ENCODE assay signal across 8 mouse cellular contexts in the genomic region with DNA sequence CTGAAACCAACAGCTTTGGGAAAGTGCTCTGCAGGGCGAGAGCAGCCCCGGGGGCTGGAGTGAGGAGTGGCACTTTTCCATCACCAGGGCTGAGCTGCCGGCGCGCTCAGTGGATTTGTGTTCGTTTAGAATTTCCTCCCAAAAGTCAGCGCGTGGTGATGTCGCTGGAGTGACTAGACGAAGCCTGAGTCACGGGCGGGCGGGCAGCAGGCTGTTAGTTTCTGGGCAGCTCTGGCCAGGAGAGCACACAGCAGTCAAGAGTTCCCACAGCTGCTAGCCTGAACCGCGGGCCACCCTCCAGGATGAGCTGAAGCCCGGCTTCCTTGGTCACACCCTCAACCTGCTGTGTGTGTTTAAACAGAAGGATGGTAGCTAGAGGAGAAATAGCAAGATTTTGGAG. TPM values are rescaled to one million over a fixed set of nuclear protein-coding genes. Genes with fewer than 3 reads are reported as not detected.
A peak's percentile ranks its signal among the peaks of the same experiment; 100 is the strongest.
DNase-seq lines count a peak whose midpoint lies in the region; ATAC-seq lines count a peak whose summit lies in the region.

No protein-coding gene starts in this region.

- ATAC-seq in embryonic facial prominence, embryonic 11.5 days (replicated peaks; ENCODE audit: insufficient number of reproducible peaks, low FRiP score, low TSS enrichment, low read depth): no peak
- ATAC-seq in heart, embryonic 13.5 days (ENCODE audit: extremely low read depth, insufficient number of reproducible peaks, low FRiP score, low TSS enrichment): no peak
- no peak for ATAC-seq in stomach, embryonic 16.5 days (ENCODE audit: insufficient read depth, low FRiP score)

- H3K4me1 ChIP-seq in embryonic facial prominence, embryonic 11.5 days (ENCODE audit: control insufficient read depth, insufficient read depth, low read length): peaks cover 11% of the 10 kb centered on the region
- H3K4me1 ChIP-seq in heart, embryonic 13.5 days: peaks cover 74% of the 10 kb centered on the region
- H3K4me1 ChIP-seq in stomach, embryonic 16.5 days (ENCODE audit: control insufficient read depth, insufficient read depth, low read length): peaks cover 38% of the 10 kb centered on the region

- H3K4me3 ChIP-seq in embryonic facial prominence, embryonic 11.5 days (ENCODE audit: low read depth, low read length): no peak overlapping the region
- H3K4me3 ChIP-seq in heart, embryonic 13.5 days: peak overlapping the region; percentile 52
- H3K4me3 ChIP-seq in macrophage (ENCODE audit: inconsistent target): peak overlapping the region; percentile 3; the same call in 1 of the 2 replicates
- H3K4me3 ChIP-seq in stomach, embryonic 16.5 days (replicated peaks; ENCODE audit: low read length): peak overlapping the region; percentile 31

- 0 out of 2 replicates have a peak overlapping the region, but pooled peaks have one; percentile 29 for H3K9ac ChIP-seq in embryonic facial prominence, embryonic 11.5 days (replicated peaks; ENCODE audit: low read length)
- peak overlapping the region; percentile 82 for H3K9ac ChIP-seq in heart, embryonic 13.5 days
- H3K9ac ChIP-seq in stomach, embryonic 16.5 days (ENCODE audit: low read length): peak overlapping the region; percentile 59

- no peaks in the 10 kb centered on the region for H3K27me3 ChIP-seq in embryonic facial prominence, embryonic 11.5 days (ENCODE audit: control insufficient read depth, insufficient read depth, low read length)
- no peaks in the 10 kb centered on the region for H3K27me3 ChIP-seq in heart, embryonic 13.5 days (replicated peaks)
- H3K27me3 ChIP-seq in stomach, embryonic 16.5 days (ENCODE audit: control insufficient read depth, insufficient read depth, low read length): no peaks in the 10 kb centered on the region

- no peak overlapping the region; the same call in 1 of the 2 replicates for H3K27ac ChIP-seq in embryonic facial prominence, embryonic 11.5 days (replicated peaks; ENCODE audit: low read depth, low read length)
- peak overlapping the region; percentile 97 for H3K27ac ChIP-seq in heart, embryonic 13.5 days (replicated peaks)
- peak overlapping the region; percentile 28; the same call in 1 of the 2 replicates for H3K27ac ChIP-seq in macrophage
- peak overlapping the region; percentile 65 for H3K27ac ChIP-seq in stomach, embryonic 16.5 days (ENCODE audit: low read length)

- 5% methylated on average over 16 of the region's 16 CpGs for WGBS in embryonic facial prominence, embryonic 11.5 days
- WGBS in heart, embryonic 13.5 days: 1% methylated on average over 16 of the region's 16 CpGs
- under 1% methylated on average over 16 of the region's 16 CpGs for WGBS in macrophage (ENCODE audit: missing documents)
- WGBS in stomach, embryonic 16.5 days: 8% methylated on average over 16 of the region's 16 CpGs

- no peak overlapping the region; the same call in 1 of the 2 replicates for H3K4me2 ChIP-seq in embryonic facial prominence, embryonic 11.5 days (ENCODE audit: low read depth, low read length)
- peak overlapping the region; percentile 69 for H3K4me2 ChIP-seq in heart, embryonic 13.5 days
- H3K4me2 ChIP-seq in stomach, embryonic 16.5 days (ENCODE audit: low read depth, low read length): peak overlapping the region; percentile 49

- H3K9me3 ChIP-seq in embryonic facial prominence, embryonic 11.5 days (replicated peaks; ENCODE audit: control insufficient read depth, low read length): no peaks in the 10 kb centered on the region
- no peaks in the 10 kb centered on the region for H3K9me3 ChIP-seq in heart, embryonic 13.5 days
- H3K9me3 ChIP-seq in stomach, embryonic 16.5 days (replicated peaks; ENCODE audit: control insufficient read depth, low read length): no peaks in the 10 kb centered on the region

- peak; percentile 43 to 55 for DNase-seq in cerebellum, postnatal 14 days
- DNase-seq in cerebellum, adult 9-10 months: no peak
- peak; percentile 66 for DNase-seq in 416B (ENCODE audit: low read depth)
- peak; percentile 43 for DNase-seq in embryonic facial prominence, embryonic 11.5 days (ENCODE audit: low spot score)
- peak; percentile 43 to 60 for DNase-seq in kidney, postnatal 25 days

- no peaks in the 10 kb centered on the region for H3K36me3 ChIP-seq in embryonic facial prominence, embryonic 11.5 days (replicated peaks; ENCODE audit: control insufficient read depth, insufficient read depth, low read depth, low read length)
- no peaks in the 10 kb centered on the region for H3K36me3 ChIP-seq in heart, embryonic 13.5 days
- no peaks in the 10 kb centered on the region for H3K36me3 ChIP-seq in macrophage (ENCODE audit: inconsistent target)
- no peaks in the 10 kb centered on the region for H3K36me3 ChIP-seq in stomach, embryonic 16.5 days (ENCODE audit: control insufficient read depth, insufficient read depth, low read length)

- peaks cover 6% of the 10 kb centered on the region; the same call in 1 of the 2 replicates for H3K79me2 ChIP-seq in macrophage (ENCODE audit: inconsistent target)

RNA-seq across cellular contexts. Expression of a gene that starts 35.1 kb away (rescaled TPM):
- polyA plus RNA-seq in embryonic facial prominence, embryonic 11.5 days (2014; fragmentation: Nextera tagmentation; extraction: Ambion mirVana): not detected in 2 replicates
- polyA plus RNA-seq in heart, embryonic 13.5 days (2015; fragmentation: Nextera tagmentation; extraction: Ambion mirVana): 0.36 and 0.60 TPM in 2 replicates
- not detected for total RNA-seq in macrophage (2018; cell fraction: chromatin; rRNA removed)
- total RNA-seq in macrophage (2018; cell fraction: cytosol; rRNA removed): not detected
- total RNA-seq in macrophage (2018; cell fraction: nucleus; rRNA removed): not detected
- polyA plus RNA-seq in macrophage (2018): not detected in 3 replicates
- polyA plus RNA-seq in stomach, embryonic 16.5 days (2015; fragmentation: Nextera tagmentation; extraction: Ambion mirVana): 3.6 and 4.0 TPM in 2 replicates

RNA-seq across cellular contexts. Expression of a gene that starts 51.6 kb away (rescaled TPM):
- 30.9 and 32.4 TPM in 2 replicates for polyA plus RNA-seq in embryonic facial prominence, embryonic 11.5 days (2014; fragmentation: Nextera tagmentation; extraction: Ambion mirVana)
- polyA plus RNA-seq in heart, embryonic 13.5 days (2015; fragmentation: Nextera tagmentation; extraction: Ambion mirVana): 24.5 and 27.4 TPM in 2 replicates
- 10 to 100 TPM in 13 of 26 experiments, 1 to 10 TPM in 13; 1.8 to 15.3 (median 10.0) TPM for total RNA-seq in macrophage (2018; cell fraction: chromatin; rRNA removed)
- total RNA-seq in macrophage (2018; cell fraction: cytosol; rRNA removed): 1 to 10 TPM; 4.5 to 7.1 (median 5.7) TPM
- total RNA-seq in macrophage (2018; cell fraction: nucleus; rRNA removed): 10 to 100 TPM in 4 of 26 experiments, 1 to 10 TPM in 22; 2.0 to 12.6 (median 7.1) TPM
- polyA plus RNA-seq in macrophage (2018): 4.1 to 8.9 TPM (median 5.8 TPM) in 3 replicates
- polyA plus RNA-seq in stomach, embryonic 16.5 days (2015; fragmentation: Nextera tagmentation; extraction: Ambion mirVana): 17.7 and 18.8 TPM in 2 replicates

Comparison
In these comparisons a context has a peak if more than half of its experiments do, and no peak if none do; other contexts are left out.
1. H3K9ac ChIP-seq: peak in every context shown above with its lines; median percentile 82 in heart, embryonic 13.5 days; 59 in stomach, embryonic 16.5 days; 29 in embryonic facial prominence, embryonic 11.5 days.